Mouse (Mus musculus): ENCODE results near the gene Gm49369. TPM values are rescaled to one million over a fixed set of nuclear protein-coding genes. Genes with fewer than 3 reads are reported as not detected.

Gene Gm49369
- total RNA-seq (2012; rRNA removed) (8.4 TPM in 1 of 2 replicates, not detected in the other), total RNA-seq (2014; rRNA removed) (not detected in 2 replicates), polyA plus RNA-seq (2012; ENCODE audit: insufficient read length, low read depth) (5.2 and 38.7 TPM in 2 replicates)

DNA sequence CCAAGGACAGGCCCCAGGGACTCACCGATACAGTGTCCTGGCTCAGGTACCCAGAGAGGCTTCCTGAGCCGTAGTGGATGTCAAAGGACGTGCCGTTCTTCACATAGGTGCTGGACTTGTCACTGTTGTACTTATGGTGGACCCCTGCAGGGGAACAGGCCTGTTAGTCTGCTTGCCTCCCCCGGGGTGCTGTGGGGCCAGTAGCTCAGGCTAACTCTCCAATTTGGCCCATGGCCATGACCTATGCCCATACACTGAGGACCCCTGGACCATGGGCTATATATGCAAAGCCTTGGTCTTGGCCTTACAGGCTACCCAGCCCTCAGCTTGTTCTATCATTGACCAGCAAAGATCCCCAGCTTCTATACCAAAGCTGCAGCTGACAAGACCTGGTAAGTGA, at the start of gene Gm49369:
TSS of gene Gm49369 (minus strand) at position 101 of the 400 bp plus-strand sequence.
- peaks cover 9% of the 10 kb centered on the region for H3K79me2 ChIP-seq (replicated peaks; ENCODE audit: control insufficient read depth, extremely low read depth, insufficient read depth, poor library complexity, severe bottlenecking)
- no peak within 1 kb of the TSS for H3K9ac ChIP-seq (ENCODE audit: insufficient read depth, low read depth)
- peaks cover 69 to 84% of the 10 kb centered on the region in 2 experiments for H3K36me3 ChIP-seq (replicated peaks in 1 of 2; ENCODE audit: control insufficient read depth in 1 of 2, insufficient read depth in 1 of 2, low read length in 1 of 2)
- peaks cover 11 to 19% of the 10 kb centered on the region in 2 experiments; a peak in 3 of 4 replicates for H3K4me1 ChIP-seq (ENCODE audit: control insufficient read depth in 1 of 2, insufficient read depth in 2 of 2)
- no peak for DNase-seq (ENCODE audit: extremely low read depth)
- no peak within 1 kb of the TSS for H3K4me3 ChIP-seq (replicated peaks in 1 of 3; ENCODE audit: low read depth in 2 of 3, low read length in 2 of 3, poor library complexity in 1 of 3)
- H3K4me2 ChIP-seq (ENCODE audit: insufficient read depth, low read depth, poor library complexity, severe bottlenecking), result no peak within 1 kb of the TSS
- H3K9me3 ChIP-seq (replicated peaks; ENCODE audit: low read length), result no peaks in the 10 kb centered on the region
- H3K27me3 ChIP-seq (replicated peaks), result no peaks in the 10 kb centered on the region
- dilution Hi-C loops (cut with MboI; ENCODE audit: extremely low pct_ligation_motif_present, extremely low pct_unique_long_range_greater_than_20kb, low sequenced_read_pairs), result no loop called here
- H3K27ac ChIP-seq (ENCODE audit: insufficient read depth, low read depth), result no peak within 1 kb of the TSS
- in situ Hi-C loops (cut with MboI; ENCODE audit: low pct_ligation_motif_present, low pct_unique_long_range_greater_than_20kb, low sequenced_read_pairs), result no loop called here
- TF ChIP-seq MEF2A (IDR thresholded peaks at IDR 0.05; ENCODE audit: borderline replicate concordance, low read depth, low read length), result no peak
- TF ChIP-seq RAD21 (IDR thresholded peaks at IDR 0.05; ENCODE audit: low read depth, low read length), result no peak
- no peak for TF ChIP-seq MYC (IDR thresholded peaks at IDR 0.05; ENCODE audit: low read depth, low read length)

DNA sequence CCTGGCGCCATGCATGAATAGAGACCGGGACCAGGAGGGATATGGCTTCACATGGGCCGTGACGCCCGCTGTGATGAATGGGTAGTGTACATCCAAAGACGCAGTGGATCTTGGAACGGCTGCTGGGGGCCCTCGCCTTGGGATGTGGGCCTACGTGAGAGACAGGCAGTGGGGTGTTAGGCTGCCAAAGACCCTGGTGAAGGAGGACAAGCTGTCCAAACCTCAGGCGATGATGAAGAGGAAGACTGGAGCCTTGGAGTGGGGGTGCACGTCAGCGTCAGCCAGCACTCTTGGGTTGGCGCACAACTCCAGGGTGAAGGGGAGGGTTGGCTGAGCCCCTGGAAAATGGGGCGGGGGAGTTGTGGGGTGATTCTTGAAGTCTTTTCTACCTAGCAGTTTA, 48.6 kb upstream of the Gm49369 start:
- Histone ChIP-seq H3K4me3 (replicated peaks in 1 of 3; ENCODE audit: low read depth in 2 of 3, low read length in 2 of 3, poor library complexity in 1 of 3) (no peak overlapping the region), H3K9ac (ENCODE audit: insufficient read depth, low read depth) (no peak overlapping the region), H3K9me3 (replicated peaks; ENCODE audit: low read length) (no peaks in the 10 kb centered on the region), H3K27me3 (replicated peaks) (peaks cover 13% of the 10 kb centered on the region), H3K36me3 (replicated peaks in 1 of 2; ENCODE audit: control insufficient read depth in 1 of 2, insufficient read depth in 1 of 2, low read length in 1 of 2) (no peaks in the 10 kb centered on the region), H3K27ac (ENCODE audit: insufficient read depth, low read depth) (no peak overlapping the region), H3K4me1 (ENCODE audit: control insufficient read depth in 1 of 2, insufficient read depth in 2 of 2) (peaks cover 6 to 17% of the 10 kb centered on the region in 2 experiments), H3K79me2 (replicated peaks; ENCODE audit: control insufficient read depth, extremely low read depth, insufficient read depth, poor library complexity, severe bottlenecking) (no peaks in the 10 kb centered on the region), H3K4me2 (ENCODE audit: insufficient read depth, low read depth, poor library complexity, severe bottlenecking) (no peak overlapping the region)
- no peak for TF ChIP-seq CHD2 (IDR thresholded peaks at IDR 0.05; ENCODE audit: low read length)
- DNase-seq (ENCODE audit: extremely low read depth), result no peak
- dilution Hi-C loops (cut with MboI; ENCODE audit: extremely low pct_ligation_motif_present, extremely low pct_unique_long_range_greater_than_20kb, low sequenced_read_pairs), result no loop called here
- in situ Hi-C loops (cut with MboI; ENCODE audit: low pct_ligation_motif_present, low pct_unique_long_range_greater_than_20kb, low sequenced_read_pairs), result no loop called here

DNA sequence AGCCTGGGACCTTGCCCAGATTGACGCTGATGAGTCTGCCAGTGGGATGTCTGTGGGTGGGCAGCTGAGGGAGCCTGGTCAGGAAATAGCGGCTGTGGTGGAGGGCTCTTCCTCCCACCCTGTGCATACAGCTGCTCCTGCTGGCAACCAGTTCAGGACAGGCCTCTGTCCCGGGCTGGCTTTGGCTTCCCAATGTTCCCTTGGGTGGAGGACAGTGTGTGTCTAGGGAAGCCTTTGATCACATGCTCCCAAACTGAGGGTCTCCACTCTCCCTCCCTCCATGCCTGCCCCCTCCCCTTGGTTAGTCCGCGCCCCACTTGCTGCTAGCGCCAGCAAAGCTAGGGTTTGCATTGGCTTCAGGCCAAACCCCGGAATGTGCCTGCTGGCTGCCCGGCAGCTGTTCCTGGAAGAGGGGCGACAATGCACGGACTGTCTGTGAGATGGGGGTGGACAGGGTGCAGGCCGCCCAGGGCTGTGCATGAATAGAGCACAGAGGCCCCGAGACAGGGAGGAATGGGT, 47.8 kb upstream of the Gm49369 start:
- no peaks in the 10 kb centered on the region for H3K9me3 ChIP-seq (replicated peaks; ENCODE audit: low read length)
- no peaks in the 10 kb centered on the region for H3K36me3 ChIP-seq (replicated peaks in 1 of 2; ENCODE audit: control insufficient read depth in 1 of 2, insufficient read depth in 1 of 2, low read length in 1 of 2)
- H3K4me3 ChIP-seq (replicated peaks in 1 of 3; ENCODE audit: low read depth in 2 of 3, low read length in 2 of 3, poor library complexity in 1 of 3), result no peak overlapping the region
- TF ChIP-seq BHLHE40 (IDR thresholded peaks at IDR 0.05; ENCODE audit: low read depth, low read length) (no peak), E2F4 (IDR thresholded peaks at IDR 0.05; ENCODE audit: insufficient replicate concordance, low read depth, low read length) (no peak), ZKSCAN1 (IDR thresholded peaks at IDR 0.05; ENCODE audit: borderline replicate concordance, low read depth, low read length) (no peak), EP300 (IDR thresholded peaks at IDR 0.05; ENCODE audit: low read length) (no peak), ETS1 (conservative IDR thresholded peaks at IDR 0.05; ENCODE audit: low read depth, low read length) (no peak), TCF12 (IDR thresholded peaks at IDR 0.05; ENCODE audit: low read depth, low read length) (no peak), HCFC1 (IDR thresholded peaks at IDR 0.05; ENCODE audit: low read depth, low read length) (no peak), ZC3H11A (IDR thresholded peaks at IDR 0.05; ENCODE audit: low read depth, low read length) (no peak), MXI1 (IDR thresholded peaks at IDR 0.05; ENCODE audit: low read depth, low read length) (no peak), POLR2AphosphoS2 (IDR thresholded peaks at IDR 0.05; ENCODE audit: low read depth, low read length) (no peak), NRF1 (IDR thresholded peaks at IDR 0.05; ENCODE audit: low read depth, low read length) (no peak), SMC3 (IDR thresholded peaks at IDR 0.05; ENCODE audit: low read depth, low read length) (no peak)
- in situ Hi-C loops (cut with MboI; ENCODE audit: low pct_ligation_motif_present, low pct_unique_long_range_greater_than_20kb, low sequenced_read_pairs), result no loop called here
- H3K4me2 ChIP-seq (ENCODE audit: insufficient read depth, low read depth, poor library complexity, severe bottlenecking), result no peak overlapping the region
- dilution Hi-C loops (cut with MboI; ENCODE audit: extremely low pct_ligation_motif_present, extremely low pct_unique_long_range_greater_than_20kb, low sequenced_read_pairs), result no loop called here
- H3K9ac ChIP-seq (ENCODE audit: insufficient read depth, low read depth), result no peak overlapping the region
- H3K27ac ChIP-seq (ENCODE audit: insufficient read depth, low read depth), result no peak overlapping the region
- H3K27me3 ChIP-seq (replicated peaks), result peaks cover 13% of the 10 kb centered on the region
- no peak for DNase-seq (ENCODE audit: extremely low read depth)
- peaks cover 6 to 20% of the 10 kb centered on the region in 2 experiments for H3K4me1 ChIP-seq (ENCODE audit: control insufficient read depth in 1 of 2, insufficient read depth in 2 of 2)
- H3K79me2 ChIP-seq (replicated peaks; ENCODE audit: control insufficient read depth, extremely low read depth, insufficient read depth, poor library complexity, severe bottlenecking), result no peaks in the 10 kb centered on the region

All from CH12.LX (cell line).